Mouse (Mus musculus): Measurements from ENCODE around the gene Mtfmt. TPM values are rescaled to one million over a fixed set of nuclear protein-coding genes. Genes with fewer than 3 reads are reported as not detected.

The Mtfmt gene
- polyA plus RNA-seq, 1 experiment from 2014 or later: 21.3 TPM

DNA sequence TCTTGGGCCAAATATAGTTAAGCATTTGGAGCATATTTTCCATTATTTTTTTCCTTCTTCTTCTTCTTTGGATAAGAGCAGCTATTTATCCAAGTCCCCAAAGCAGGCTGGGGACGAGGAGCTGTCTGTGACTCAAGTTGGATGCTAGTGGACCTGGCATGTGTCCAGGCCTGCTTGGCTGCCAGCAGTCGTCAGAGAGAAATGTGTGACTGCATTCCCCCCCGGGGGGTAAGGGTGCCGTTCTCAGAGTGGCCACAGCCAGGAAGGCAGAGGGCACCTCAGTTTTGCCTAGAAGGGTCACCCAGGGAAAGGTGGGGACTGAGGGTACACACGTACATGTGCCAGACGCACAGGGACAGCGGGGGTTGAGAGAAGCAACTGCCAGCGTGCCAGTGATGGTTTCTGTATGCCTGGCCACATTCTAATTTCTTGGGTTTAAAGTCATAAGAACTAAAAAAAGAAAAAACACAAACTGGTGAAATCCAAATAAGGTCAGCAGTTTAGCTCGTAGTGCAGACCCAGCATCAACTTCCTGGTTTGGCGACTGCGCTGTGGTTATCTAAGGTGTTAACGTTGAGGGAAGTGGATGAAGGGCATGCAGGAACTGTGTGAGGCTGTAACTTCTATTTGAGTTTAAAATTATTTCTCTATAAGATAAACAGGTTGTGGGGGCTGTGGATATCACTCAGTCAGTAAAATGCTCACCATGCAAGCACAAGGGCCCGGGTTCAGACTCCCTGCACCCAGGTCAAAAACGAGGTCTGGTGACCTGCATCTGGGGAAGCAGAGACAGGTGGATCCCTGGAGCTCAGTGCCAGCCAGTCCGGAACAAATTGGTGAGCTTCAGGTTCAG lies 31.0 kb upstream of the Mtfmt start:
- Histone ChIP-seq H3K36me3 (no peaks in the 10 kb centered on the region), H3K4me1 (0 out of 2 replicates have a peak, but pooled peaks cover 3% of the 10 kb centered on the region), H3K27me3 (no peaks in the 10 kb centered on the region), H3K4me3 (replicated peaks) (no peak overlapping the region), H3K4me2 (replicated peaks) (no peak overlapping the region), H3K9ac (no peak overlapping the region), H3K9me3 (replicated peaks) (no peaks in the 10 kb centered on the region), H3K27ac (replicated peaks) (no peak overlapping the region)
- ATAC-seq (ENCODE audit: insufficient number of reproducible peaks, low FRiP score, low TSS enrichment, low read depth): no peak
- 61% methylated on average over 15 of the region's 15 CpGs for WGBS

DNA sequence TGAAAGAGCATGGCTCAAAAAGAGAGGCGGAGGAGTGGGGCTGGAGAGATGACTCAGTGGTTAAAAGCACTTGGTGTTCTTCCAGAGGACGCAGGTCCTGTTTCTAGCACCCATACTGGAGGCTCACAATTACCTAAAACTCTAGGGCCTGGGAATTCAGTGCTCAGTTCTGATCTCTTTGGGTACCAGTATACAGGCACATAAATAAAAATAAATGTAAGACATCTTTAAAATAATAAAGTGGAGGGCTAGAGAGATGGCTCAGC lies 30.5 kb upstream of the Mtfmt start:
- Histone ChIP-seq H3K9ac (no peak overlapping the region), H3K4me1 (0 out of 2 replicates have a peak, but pooled peaks cover 3% of the 10 kb centered on the region), H3K27ac (replicated peaks) (no peak overlapping the region), H3K9me3 (replicated peaks) (no peaks in the 10 kb centered on the region), H3K4me2 (replicated peaks) (no peak overlapping the region), H3K4me3 (replicated peaks) (no peak overlapping the region), H3K36me3 (no peaks in the 10 kb centered on the region), H3K27me3 (no peaks in the 10 kb centered on the region)
- no peak for ATAC-seq (ENCODE audit: insufficient number of reproducible peaks, low FRiP score, low TSS enrichment, low read depth)
- 74% methylated on average over 2 of the region's 2 CpGs for WGBS

DNA sequence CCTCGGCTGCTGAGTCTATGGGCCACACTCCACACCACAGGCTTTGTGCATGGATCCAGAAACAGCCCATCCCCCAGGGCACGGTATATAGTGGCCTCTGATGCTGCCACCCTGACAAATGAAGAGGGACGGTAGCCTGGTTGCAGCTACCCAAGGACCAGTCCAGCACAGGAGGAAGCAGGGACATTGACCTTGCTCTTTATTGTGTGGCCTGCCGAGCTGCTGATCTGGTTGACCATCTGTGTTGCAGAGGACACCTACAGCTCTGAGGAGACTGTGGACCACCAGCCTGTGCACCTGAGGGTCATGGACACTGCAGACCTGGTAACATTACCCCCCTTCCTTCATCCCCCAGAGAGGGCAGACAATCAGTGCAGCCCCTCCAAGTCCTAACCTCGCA lies 28.3 kb upstream of the Mtfmt start:
- Histone ChIP-seq H3K4me3 (replicated peaks) (no peak overlapping the region), H3K4me1 (0 out of 2 replicates have a peak, but pooled peaks cover 3% of the 10 kb centered on the region), H3K27ac (replicated peaks) (no peak overlapping the region), H3K9me3 (replicated peaks) (no peaks in the 10 kb centered on the region), H3K9ac (no peak overlapping the region), H3K27me3 (no peaks in the 10 kb centered on the region), H3K4me2 (replicated peaks) (no peak overlapping the region), H3K36me3 (no peaks in the 10 kb centered on the region)
- WGBS: 80% methylated on average over 5 of the region's 5 CpGs
- no peak for ATAC-seq (ENCODE audit: insufficient number of reproducible peaks, low FRiP score, low TSS enrichment, low read depth)

DNA sequence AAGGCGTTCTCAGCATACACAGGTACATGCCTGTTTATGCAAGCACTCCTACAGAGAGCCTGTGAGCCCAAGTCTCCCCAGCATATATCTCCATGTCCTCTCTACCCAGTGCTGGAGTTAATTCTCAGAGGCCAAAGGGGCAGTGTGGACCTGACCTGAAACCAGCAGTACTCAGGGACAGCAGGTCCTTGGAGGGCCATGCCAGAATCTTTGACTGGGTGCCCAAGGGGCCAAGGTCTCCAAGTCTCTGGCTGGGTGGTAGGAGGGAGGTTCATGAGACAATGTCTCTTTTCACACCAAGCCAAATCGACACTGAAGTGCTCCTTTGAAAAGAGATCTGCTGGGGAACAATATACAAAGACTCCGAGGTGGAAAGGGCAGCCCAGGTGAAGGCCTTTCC lies 27.7 kb upstream of the Mtfmt start:
- Histone ChIP-seq H3K36me3 (no peaks in the 10 kb centered on the region), H3K9me3 (replicated peaks) (no peaks in the 10 kb centered on the region)

DNA sequence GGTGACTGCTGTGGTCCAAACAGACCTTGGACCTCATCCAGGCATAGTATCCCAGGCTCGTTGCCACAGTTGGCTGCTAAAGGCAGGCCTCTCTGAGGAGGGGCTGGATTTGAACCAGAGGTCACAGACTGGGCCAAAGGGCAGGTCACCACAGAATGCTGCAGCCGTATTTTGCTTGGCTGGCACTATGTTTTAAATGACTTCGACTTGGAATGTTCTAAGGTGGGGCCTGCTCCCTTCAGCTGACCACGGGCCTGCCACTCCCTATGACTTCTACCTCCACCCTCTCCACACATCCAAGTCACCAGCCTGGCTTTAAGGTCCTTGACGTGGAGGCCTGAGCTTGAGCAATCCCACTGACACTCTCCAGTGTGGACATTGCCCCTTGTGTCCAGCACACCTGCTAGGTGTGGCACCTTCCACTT lies 26.7 kb upstream of the Mtfmt start:
- Histone ChIP-seq H3K4me2 (replicated peaks) (no peak overlapping the region), H3K27me3 (no peaks in the 10 kb centered on the region)
- no peak for ATAC-seq (ENCODE audit: insufficient number of reproducible peaks, low FRiP score, low TSS enrichment, low read depth)

More for the DNA sequence above, 27.7 kb upstream of the Mtfmt start:
- no peak overlapping the region for H3K9ac ChIP-seq
- H3K4me2 ChIP-seq (replicated peaks): no peak overlapping the region
- no peak overlapping the region for H3K4me3 ChIP-seq (replicated peaks)
- no peak overlapping the region for H3K27ac ChIP-seq (replicated peaks)
- WGBS: 69% methylated on average over 3 of the region's 3 CpGs
- H3K4me1 ChIP-seq: 0 out of 2 replicates have a peak, but pooled peaks cover 3% of the 10 kb centered on the region
- no peaks in the 10 kb centered on the region for H3K27me3 ChIP-seq
- ATAC-seq (ENCODE audit: insufficient number of reproducible peaks, low FRiP score, low TSS enrichment, low read depth): no peak

DNA sequence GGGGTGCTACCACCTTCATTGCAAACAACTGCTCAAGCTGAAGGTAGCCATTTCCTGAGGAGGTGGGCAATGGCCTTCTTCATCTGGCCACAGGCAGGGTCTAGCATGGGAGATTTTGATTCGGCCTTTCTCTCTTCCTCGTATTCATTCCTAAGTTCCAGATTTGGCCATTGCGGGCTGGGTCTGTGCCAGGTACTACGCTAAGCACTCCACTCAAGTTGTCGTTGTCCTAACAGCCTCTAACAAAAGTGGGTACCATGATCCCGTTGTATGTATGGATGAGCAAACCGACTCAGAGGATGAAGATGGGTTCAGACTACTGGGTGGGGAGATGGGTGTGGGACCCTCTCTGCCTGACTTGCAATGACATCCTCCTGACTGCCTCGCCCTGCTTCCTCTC lies 25.2 kb upstream of the Mtfmt start:
- Histone ChIP-seq H3K27me3 (no peaks in the 10 kb centered on the region), H3K4me3 (replicated peaks) (no peak overlapping the region), H3K27ac (replicated peaks) (no peak overlapping the region), H3K9ac (no peak overlapping the region), H3K4me2 (replicated peaks) (no peak overlapping the region), H3K9me3 (replicated peaks) (no peaks in the 10 kb centered on the region), H3K4me1 (no peaks in the 10 kb centered on the region), H3K36me3 (no peaks in the 10 kb centered on the region)
- 93% methylated on average over 8 of the region's 8 CpGs for WGBS
- no peak for ATAC-seq (ENCODE audit: insufficient number of reproducible peaks, low FRiP score, low TSS enrichment, low read depth)

More for the DNA sequence above, 26.7 kb upstream of the Mtfmt start:
- no peak overlapping the region for H3K27ac ChIP-seq (replicated peaks)
- 0 out of 2 replicates have a peak, but pooled peaks cover 3% of the 10 kb centered on the region for H3K4me1 ChIP-seq
- H3K36me3 ChIP-seq: no peaks in the 10 kb centered on the region
- no peak overlapping the region for H3K9ac ChIP-seq
- 51% methylated on average over 5 of the region's 5 CpGs for WGBS
- no peak overlapping the region for H3K4me3 ChIP-seq (replicated peaks)
- H3K9me3 ChIP-seq (replicated peaks): no peaks in the 10 kb centered on the region

DNA sequence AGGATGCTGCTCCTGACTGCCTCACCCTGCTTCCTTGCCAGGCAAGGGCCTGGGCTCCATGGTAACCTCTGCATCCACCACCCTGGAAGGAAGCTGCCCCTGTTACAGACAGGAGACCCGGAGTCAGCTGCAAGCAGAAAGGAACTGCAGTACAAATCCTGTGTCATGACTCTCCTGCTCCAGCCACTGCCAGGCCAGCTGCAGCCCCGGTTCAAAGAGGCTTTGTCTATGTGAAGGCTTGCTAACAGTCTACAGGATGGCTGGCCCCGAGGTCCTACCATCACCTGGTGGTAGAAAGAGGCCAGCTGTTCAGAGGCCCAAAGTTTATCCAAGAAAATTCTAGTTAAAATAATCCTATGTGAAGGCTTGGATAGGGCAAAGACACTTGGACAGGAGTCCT lies 24.3 kb upstream of the Mtfmt start:
- H3K27ac ChIP-seq (replicated peaks): no peak overlapping the region
- WGBS: 64% methylated on average over 3 of the region's 3 CpGs
- no peak overlapping the region for H3K4me3 ChIP-seq (replicated peaks)
- no peaks in the 10 kb centered on the region for H3K9me3 ChIP-seq (replicated peaks)
- H3K4me2 ChIP-seq (replicated peaks): no peak overlapping the region
- no peak for ATAC-seq (ENCODE audit: insufficient number of reproducible peaks, low FRiP score, low TSS enrichment, low read depth)
- H3K4me1 ChIP-seq: no peaks in the 10 kb centered on the region
- H3K36me3 ChIP-seq: no peaks in the 10 kb centered on the region
- no peaks in the 10 kb centered on the region for H3K27me3 ChIP-seq
- H3K9ac ChIP-seq: no peak overlapping the region

DNA sequence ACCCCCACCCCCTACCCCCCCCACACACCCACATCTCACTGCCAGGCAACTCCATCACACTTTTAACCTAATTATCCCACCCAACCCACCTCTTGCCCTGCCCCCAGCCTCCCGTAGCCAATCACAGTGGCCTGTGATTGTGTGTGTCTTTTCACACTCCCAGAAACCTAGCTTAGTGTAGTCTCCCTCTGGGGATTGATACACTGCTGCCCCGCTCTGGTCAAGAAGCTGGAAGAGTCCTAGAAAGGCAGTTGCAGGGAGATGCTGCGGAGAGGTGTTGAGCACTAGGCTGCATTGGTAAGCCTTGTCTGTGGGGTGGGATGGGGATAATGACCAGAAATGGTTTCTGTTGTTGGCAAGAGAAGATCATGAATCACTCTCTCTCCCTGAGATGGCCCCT lies 17.8 kb upstream of the Mtfmt start:
- no peak for ATAC-seq (ENCODE audit: insufficient number of reproducible peaks, low FRiP score, low TSS enrichment, low read depth)
- Histone ChIP-seq H3K36me3 (no peaks in the 10 kb centered on the region), H3K4me3 (replicated peaks) (no peak overlapping the region), H3K27me3 (no peaks in the 10 kb centered on the region), H3K9ac (no peak overlapping the region), H3K9me3 (replicated peaks) (no peaks in the 10 kb centered on the region), H3K4me1 (no peaks in the 10 kb centered on the region), H3K4me2 (replicated peaks) (no peak overlapping the region), H3K27ac (replicated peaks) (no peak overlapping the region)
- 62% methylated on average over 3 of the region's 3 CpGs for WGBS

DNA sequence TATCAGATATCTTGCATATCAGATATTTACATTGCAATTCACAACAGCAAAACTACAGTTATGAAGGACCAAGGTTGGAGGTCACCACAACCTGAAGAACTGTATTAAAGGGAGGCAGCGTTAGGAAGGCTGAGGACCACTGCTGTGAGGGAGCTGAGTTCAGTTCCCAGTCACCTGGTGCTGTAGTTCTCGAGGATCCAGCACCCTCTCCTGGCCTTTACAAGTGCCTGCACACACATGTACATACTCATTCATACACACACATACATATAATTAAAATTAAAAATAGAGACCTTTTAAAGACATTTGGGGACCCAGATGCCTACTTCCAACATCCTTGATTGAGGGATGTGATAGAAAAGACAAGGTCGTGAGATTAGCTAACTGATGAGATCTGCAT lies 15.9 kb upstream of the Mtfmt start:
- Histone ChIP-seq H3K27ac (replicated peaks) (no peak overlapping the region), H3K27me3 (no peaks in the 10 kb centered on the region), H3K4me1 (no peaks in the 10 kb centered on the region), H3K4me3 (replicated peaks) (no peak overlapping the region), H3K36me3 (no peaks in the 10 kb centered on the region), H3K9me3 (replicated peaks) (no peaks in the 10 kb centered on the region), H3K4me2 (replicated peaks) (no peak overlapping the region), H3K9ac (no peak overlapping the region)
- 68% methylated on average over 3 of the region's 3 CpGs for WGBS
- ATAC-seq (ENCODE audit: insufficient number of reproducible peaks, low FRiP score, low TSS enrichment, low read depth): no peak

DNA sequence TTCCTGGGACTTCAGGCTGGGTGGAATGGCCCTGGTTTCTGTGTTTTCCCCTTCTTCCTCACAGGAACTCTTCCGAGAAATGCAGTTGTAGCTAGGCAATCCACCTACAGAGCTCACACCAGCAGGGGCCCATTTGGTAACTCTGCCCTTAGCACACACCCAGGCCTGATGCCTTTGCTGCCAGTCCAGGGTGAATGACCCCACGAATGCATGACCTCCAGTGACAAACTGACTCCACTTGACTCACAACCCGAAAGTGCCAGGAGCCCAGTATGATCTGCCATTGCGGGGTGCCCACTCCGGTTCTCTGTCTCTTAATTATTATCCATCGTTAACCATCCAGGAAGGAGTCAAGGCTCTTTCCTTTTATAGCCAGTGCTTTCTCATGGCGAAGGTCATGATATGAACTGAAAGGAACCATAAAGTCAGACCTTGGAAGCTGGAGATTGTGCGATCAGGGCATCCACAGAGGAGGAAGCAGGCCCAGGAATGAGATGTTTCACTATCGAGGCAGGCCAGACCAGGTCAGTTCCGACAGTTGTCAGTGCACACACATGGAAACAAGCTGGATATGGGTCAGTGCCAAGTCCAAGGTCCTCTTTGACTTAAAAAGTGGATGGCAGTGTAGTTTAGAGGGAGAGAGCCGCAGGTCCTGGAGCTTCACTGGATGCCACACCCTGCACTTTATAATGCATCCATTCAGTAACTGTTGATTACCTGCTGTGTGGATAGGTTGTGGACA lies 12.7 kb upstream of the Mtfmt start, which contains the start of gene Slc51b:
TSS of gene Slc51b (minus strand) at position 196 of the 742 bp plus-strand sequence.
- WGBS: 79% methylated on average over 11 of the region's 11 CpGs
- Histone ChIP-seq H3K9me3 (replicated peaks) (no peaks in the 10 kb centered on the region), H3K4me2 (replicated peaks) (no peak within 1 kb of the TSS), H3K4me1 (no peaks in the 10 kb centered on the region), H3K27me3 (no peaks in the 10 kb centered on the region), H3K4me3 (replicated peaks) (no peak within 1 kb of the TSS), H3K36me3 (no peaks in the 10 kb centered on the region), H3K9ac (no peak within 1 kb of the TSS), H3K27ac (replicated peaks) (no peak within 1 kb of the TSS)
- no peak for ATAC-seq (ENCODE audit: insufficient number of reproducible peaks, low FRiP score, low TSS enrichment, low read depth)

DNA sequence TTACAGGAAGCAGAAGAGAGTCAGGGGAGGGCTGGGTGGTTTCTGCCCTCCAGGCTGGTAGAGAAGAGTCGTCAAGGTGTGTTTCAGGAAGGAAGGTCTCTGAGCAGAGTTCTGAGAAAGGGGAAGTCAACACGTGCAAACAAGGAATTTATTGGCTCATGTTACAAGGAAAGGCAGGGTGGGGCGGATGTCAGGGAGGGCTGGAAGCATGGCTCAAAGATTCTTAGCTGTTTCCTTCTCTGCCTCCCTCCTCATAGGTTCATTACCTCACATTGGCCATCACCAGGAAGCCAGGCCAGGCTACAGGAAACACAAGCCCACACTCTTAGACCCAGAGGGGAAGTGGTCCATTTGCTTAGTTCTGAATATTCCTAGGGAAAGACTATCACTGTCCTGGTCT lies 11.2 kb upstream of the Mtfmt start:
- no peaks in the 10 kb centered on the region for H3K9me3 ChIP-seq (replicated peaks)
- no peak overlapping the region for H3K4me2 ChIP-seq (replicated peaks)
- no peaks in the 10 kb centered on the region for H3K36me3 ChIP-seq
- no peak overlapping the region for H3K27ac ChIP-seq (replicated peaks)
- H3K27me3 ChIP-seq: no peaks in the 10 kb centered on the region
- no peak overlapping the region for H3K4me3 ChIP-seq (replicated peaks)
- H3K9ac ChIP-seq: no peak overlapping the region
- H3K4me1 ChIP-seq: no peaks in the 10 kb centered on the region
- WGBS: 10% methylated on average over 3 of the region's 3 CpGs
- no peak for ATAC-seq (ENCODE audit: insufficient number of reproducible peaks, low FRiP score, low TSS enrichment, low read depth)
